25 mouse cellular contexts compared by ENCODE assay signal in genomic region chr6:14540333-14540732, GRCm38 (mm10).
"Had no signal": no experiment of that assay in that cellular context is flagged by ENCODE, and none has a peak within 500 bp of the region (broad histone marks: within the 10 kb centered on the region; RNA-seq: fewer than 3 reads in every experiment).

No protein-coding gene starts in this region.

- H3K4me1 ChIP-seq: heart, embryonic 13.5 days; heart, embryonic 15.5 days; hindbrain, embryonic 13.5 days; kidney, embryonic 15.5 days; limb, embryonic 13.5 days; limb, embryonic 15.5 days; liver, embryonic 12.5 days had no signal

- H3K36me3 ChIP-seq: heart, embryonic 13.5 days; heart, embryonic 15.5 days; hindbrain, embryonic 13.5 days; kidney, embryonic 15.5 days; limb, embryonic 13.5 days; limb, embryonic 15.5 days; liver, embryonic 12.5 days had no signal

- H3K27ac ChIP-seq: gastrocnemius, adult 2 months; heart, adult 2 months; heart, embryonic 13.5 days; heart, embryonic 15.5 days; hindbrain, embryonic 13.5 days; kidney, embryonic 15.5 days; kidney, postnatal 0 days; limb, embryonic 13.5 days; limb, embryonic 15.5 days; liver, embryonic 12.5 days had no signal

- H3K4me3 ChIP-seq: gastrocnemius, adult 2 months; heart, adult 2 months; heart, embryonic 13.5 days; heart, embryonic 15.5 days; hindbrain, embryonic 13.5 days; kidney, embryonic 15.5 days; limb, embryonic 13.5 days; limb, embryonic 15.5 days; liver, embryonic 12.5 days had no signal

- DNase-seq: gastrocnemius, adult 2 months; gastrocnemius, postnatal 10 days; gastrocnemius, postnatal 25 days; heart, adult 2 months; heart, postnatal 14 days; heart, postnatal 36 days; kidney, adult 11 months; kidney, adult 2 months; kidney, adult 9 months; kidney, postnatal 14 days; kidney, postnatal 36 days; layer of hippocampus, adult 9-11 months; layer of hippocampus, postnatal 36 days; left cerebral cortex, postnatal 4 days had no signal

- H3K4me2 ChIP-seq: heart, embryonic 11.5 days; heart, embryonic 13.5 days; heart, embryonic 15.5 days; hindbrain, embryonic 13.5 days; kidney, embryonic 15.5 days; limb, embryonic 13.5 days; limb, embryonic 15.5 days; liver, embryonic 12.5 days had no signal

- H3K9me3 ChIP-seq: heart, embryonic 13.5 days; heart, embryonic 15.5 days; hindbrain, embryonic 13.5 days; kidney, embryonic 15.5 days; limb, embryonic 13.5 days; limb, embryonic 15.5 days had no signal

- ATAC-seq: forebrain, embryonic 16.5 days; intestine, embryonic 16.5 days; liver, embryonic 12.5 days had no signal

- H3K9ac ChIP-seq: heart, embryonic 13.5 days; heart, embryonic 15.5 days; hindbrain, embryonic 13.5 days; kidney, embryonic 15.5 days; limb, embryonic 13.5 days; limb, embryonic 15.5 days; liver, embryonic 12.5 days had no signal

- H3K27me3 ChIP-seq: heart, embryonic 13.5 days; heart, embryonic 15.5 days; hindbrain, embryonic 13.5 days; kidney, embryonic 15.5 days; limb, embryonic 13.5 days; limb, embryonic 15.5 days; liver, embryonic 12.5 days had no signal
